Mouse (Mus musculus) bone marrow, adult 2 months (tissue): ENCODE measurements around the gene Atp2b4. TPM values are rescaled to one million over a fixed set of nuclear protein-coding genes. Genes with fewer than 3 reads are reported as not detected.
"Not testable (repeated sequence)": the region's sequence is repeated elsewhere in the genome, so short reads cannot be mapped to it uniquely, and the experiment has no call there.

Experiments
- H3K27ac ChIP-seq: fragments of 200-500 bp; 2 replicates; pipeline ENCODE4 v1.5.1; 2012; ENCODE audit warnings: low read depth, mild to moderate bottlenecking, control low read depth, inconsistent platforms, low read length; ENCODE audit not compliant: control insufficient read depth, poor library complexity, insufficient read depth
- H3K4me1 ChIP-seq: fragments of 200-500 bp; 2 replicates; pipeline ENCODE4 v1.6.1; 2011; ENCODE audit warnings: low read length; ENCODE audit not compliant: control insufficient read depth, insufficient read depth
- H3K4me3 ChIP-seq: fragments of 200-500 bp; replicated peaks from 2 replicates; pipeline ENCODE3; 2011; ENCODE audit warnings: mild to moderate bottlenecking, low read depth, low read length, control low read depth; ENCODE audit not compliant: control insufficient read depth
- CTCF ChIP-seq: fragments of 200-500 bp; IDR thresholded peaks from 2 replicates; pipeline ENCODE4 v1.5.1; 2011; ENCODE audit warnings: low read length, control low read depth; ENCODE audit not compliant: control insufficient read depth, insufficient read depth
- POLR2A ChIP-seq: fragments of 200-500 bp; IDR thresholded peaks from 2 replicates; pipeline ENCODE4 v1.6.1; 2011; ENCODE audit warnings: low read depth, mild to moderate bottlenecking, control low read depth, low read length, borderline replicate concordance; ENCODE audit not compliant: control insufficient read depth
- WGBS: fragments of 180-500 bp; shearing (Covaris S2); methylation state at CpG from one replicate; pipeline ENCODE4 v1.1.7; 2018; 5-methylcytosine and 5-hydroxymethylcytosine counted together
- polyA plus RNA-seq: library from polyadenylated mRNA; stranded (reverse); fragments of >200 nt; gene quantifications from 2 replicates; pipeline ENCODE4 v1.2.4, GENCODE M21; 2011; ENCODE audit warnings: low replicate concordance; ENCODE audit not compliant: missing spikeins, insufficient read depth, insufficient read length

Atp2b4 gene
- polyA plus RNA-seq, 1 experiment = 37.6 TPM

- Histone ChIP-seq H3K27ac (no peak overlapping the region), H3K4me1 (no peaks in the 10 kb centered on the region; the same call in 1 of the 2 replicates), H3K4me3 (no peak overlapping the region)
- 58% methylated on average over 3 of the region's 3 CpGs for WGBS
- TF ChIP-seq CTCF (no peak), POLR2A (no peak)
Measured at GRCm38 (mm10) chr1:133671266-133671665, 129.6 kb downstream of the Atp2b4 start.

GRCm38 (mm10) chr1:133670776-133671175 is 130.1 kb downstream of the Atp2b4 start:
- 40% methylated on average over 6 of the region's 6 CpGs for WGBS
- Histone ChIP-seq H3K27ac (no peak overlapping the region), H3K4me3 (no peak overlapping the region), H3K4me1 (no peaks in the 10 kb centered on the region; the same call in 1 of the 2 replicates)
- TF ChIP-seq CTCF (no peak), POLR2A (no peak)

GRCm38 (mm10) chr1:133670190-133670589 is 130.7 kb downstream of the Atp2b4 start:
- Histone ChIP-seq H3K4me3 (no peak overlapping the region), H3K4me1 (no peaks in the 10 kb centered on the region; the same call in 1 of the 2 replicates), H3K27ac (no peak overlapping the region)
- WGBS = 82% methylated on average over 12 of the region's 12 CpGs
- TF ChIP-seq CTCF (no peak), POLR2A (no peak)

- Histone ChIP-seq H3K4me3 (no peak overlapping the region), H3K27ac (no peak overlapping the region), H3K4me1 (no peaks in the 10 kb centered on the region; the same call in 1 of the 2 replicates)
- no peak for TF ChIP-seq CTCF
- no peak for TF ChIP-seq POLR2A
- 88% methylated on average over 3 of the region's 3 CpGs for WGBS
Measured at GRCm38 (mm10) chr1:133668618-133669017, 132.2 kb downstream of the Atp2b4 start.

- TF ChIP-seq CTCF = no peak
- TF ChIP-seq POLR2A = no peak
- H3K27ac ChIP-seq = no peak overlapping the region
- WGBS = 87% methylated on average over 7 of the region's 7 CpGs
- H3K4me1 ChIP-seq = no peaks in the 10 kb centered on the region; the same call in 1 of the 2 replicates
- no peak overlapping the region for H3K4me3 ChIP-seq
Measured at GRCm38 (mm10) chr1:133667721-133668120, 133.1 kb downstream of the Atp2b4 start.

- H3K27ac ChIP-seq, H3K4me3 ChIP-seq, H3K4me1 ChIP-seq: not testable (repeated sequence)
- 74% methylated on average over 7 of the region's 8 CpGs for WGBS
Measured at GRCm38 (mm10) chr1:133665713-133666112, 135.1 kb downstream of the Atp2b4 start.

GRCm38 (mm10) chr1:133664203-133664970 is 136.5 kb downstream of the Atp2b4 start:
- WGBS = 82% methylated on average over 11 of the region's 11 CpGs
- no peaks in the 10 kb centered on the region for H3K4me1 ChIP-seq
- H3K27ac ChIP-seq = no peak overlapping the region
- TF ChIP-seq POLR2A (no peak), CTCF (no peak)
- H3K4me3 ChIP-seq = no peak overlapping the region

- 81% methylated on average over 4 of the region's 4 CpGs for WGBS
- Histone ChIP-seq H3K4me3 (no peak overlapping the region), H3K27ac (no peak overlapping the region), H3K4me1 (no peaks in the 10 kb centered on the region)
- TF ChIP-seq CTCF (no peak), POLR2A (no peak)
Measured at GRCm38 (mm10) chr1:133663427-133663826, 137.4 kb downstream of the Atp2b4 start.

GRCm38 (mm10) chr1:133662941-133663340 is 137.9 kb downstream of the Atp2b4 start:
- TF ChIP-seq CTCF (no peak), POLR2A (no peak)
- WGBS = 92% methylated on average over 7 of the region's 7 CpGs
- Histone ChIP-seq H3K4me1 (no peaks in the 10 kb centered on the region), H3K27ac (no peak overlapping the region), H3K4me3 (no peak overlapping the region)
